Mouse (Mus musculus) forebrain, embryonic 11.5 days (tissue): ENCODE measurements around the gene Zfhx3. TPM values are rescaled to one million over a fixed set of nuclear protein-coding genes. Genes with fewer than 3 reads are reported as not detected.
A peak's percentile ranks its signal among the peaks of the same experiment; 100 is the strongest.

Experiments
- ATAC-seq: fragments of 200-750 bp; cut with Nextera tagmentation; replicated peaks from 2 replicates; pipeline ENCODE4 v1.8.0; 2017; ENCODE audit warnings: moderate TSS enrichment; ENCODE audit not compliant: low FRiP score
- DNase-seq: peaks from one replicate; pipeline ENCODE4 v3.0.0-alpha.2; 2017; ENCODE audit warnings: low spot score
- H3K27ac ChIP-seq: fragments of 300-500 bp; sonication (generic); 2 replicates; pipeline ENCODE4 v1.5.1; 2014; ENCODE audit warnings: low read depth, low read length
- H3K27me3 ChIP-seq: fragments of 300-500 bp; sonication (generic); 2 replicates; pipeline ENCODE4 v1.6.1; 2014; ENCODE audit warnings: mild to moderate bottlenecking, low read length, mixed read lengths; ENCODE audit not compliant: control insufficient read depth, insufficient read depth
- H3K36me3 ChIP-seq: fragments of 300-500 bp; sonication (generic); 2 replicates; pipeline ENCODE4 v1.6.1; 2014; ENCODE audit warnings: mild to moderate bottlenecking, low read length, moderate library complexity, mixed read lengths; ENCODE audit not compliant: control insufficient read depth, insufficient read depth
- H3K4me1 ChIP-seq: fragments of 300-500 bp; sonication (generic); replicated peaks from 2 replicates; pipeline ENCODE4 v1.6.1; 2014; ENCODE audit warnings: low read length, mixed read lengths; ENCODE audit not compliant: control insufficient read depth, insufficient read depth
- H3K4me2 ChIP-seq: fragments of 300-500 bp; sonication (generic); 2 replicates; pipeline ENCODE4 v1.6.1; 2014; ENCODE audit warnings: low read depth, mild to moderate bottlenecking, low read length, moderate library complexity, mixed read lengths; ENCODE audit not compliant: severe bottlenecking
- H3K4me3 ChIP-seq: fragments of 300-500 bp; sonication (generic); 2 replicates; pipeline ENCODE4 v1.5.1; 2014; ENCODE audit warnings: low read depth, low read length
- H3K9ac ChIP-seq: fragments of 300-500 bp; sonication (generic); 2 replicates; pipeline ENCODE4 v1.6.1; 2014; ENCODE audit warnings: low read length
- H3K9me3 ChIP-seq: fragments of 300-500 bp; sonication (generic); 2 replicates; pipeline ENCODE4 v1.6.1; 2016; ENCODE audit warnings: low read length, mixed read lengths; ENCODE audit not compliant: control insufficient read depth
- WGBS: fragments of 180-500 bp; shearing (Covaris S2); extraction: QIAGEN DNeasy Blood & Tissue Kit; methylation state at CpG from one replicate; pipeline ENCODE4 v1.1.7; 2014; 5-methylcytosine and 5-hydroxymethylcytosine counted together
- polyA plus RNA-seq: library from polyadenylated mRNA; unstranded; fragments of >200 nt; fragmentation: Nextera tagmentation; extraction: Ambion mirVana; gene quantifications from 2 replicates; pipeline ENCODE4 v1.2.1, GENCODE M21; 2014

Gene Zfhx3
- polyA plus RNA-seq, 1 experiment from 2014 or later, result 22.9 TPM

DNA sequence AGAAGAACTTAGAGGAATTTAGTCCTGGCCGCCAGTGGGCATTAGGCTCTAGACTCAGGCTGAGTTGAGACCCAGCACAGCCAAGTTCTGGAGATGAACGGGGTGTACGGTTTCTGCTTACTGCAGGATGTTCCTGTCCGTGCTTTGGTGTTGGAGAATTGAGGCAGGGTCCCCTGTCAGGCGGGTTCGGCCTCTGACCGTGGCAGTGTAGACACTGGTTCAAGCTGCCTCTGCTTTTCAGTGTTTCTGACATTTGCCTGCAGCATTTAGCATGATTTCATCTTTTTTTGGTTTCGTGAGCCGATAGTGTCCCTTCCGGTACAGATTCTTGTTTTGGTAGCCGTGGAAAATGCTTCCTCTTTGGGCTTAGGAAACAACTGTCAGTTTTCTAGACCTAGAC is 805.7 kb downstream of the Zfhx3 start:
- H3K4me2 ChIP-seq, result no peak overlapping the region
- H3K4me1 ChIP-seq, result peaks cover 15% of the 10 kb centered on the region
- H3K9me3 ChIP-seq, result no peaks in the 10 kb centered on the region
- H3K9ac ChIP-seq, result no peak overlapping the region
- no peak for ATAC-seq
- WGBS, result 56% methylated on average over 11 of the region's 11 CpGs
- peaks cover 3% of the 10 kb centered on the region; the same call in 1 of the 2 replicates for H3K27me3 ChIP-seq
- no peaks in the 10 kb centered on the region for H3K36me3 ChIP-seq
- DNase-seq, result no peak
- no peak overlapping the region for H3K4me3 ChIP-seq
- no peak overlapping the region for H3K27ac ChIP-seq

DNA sequence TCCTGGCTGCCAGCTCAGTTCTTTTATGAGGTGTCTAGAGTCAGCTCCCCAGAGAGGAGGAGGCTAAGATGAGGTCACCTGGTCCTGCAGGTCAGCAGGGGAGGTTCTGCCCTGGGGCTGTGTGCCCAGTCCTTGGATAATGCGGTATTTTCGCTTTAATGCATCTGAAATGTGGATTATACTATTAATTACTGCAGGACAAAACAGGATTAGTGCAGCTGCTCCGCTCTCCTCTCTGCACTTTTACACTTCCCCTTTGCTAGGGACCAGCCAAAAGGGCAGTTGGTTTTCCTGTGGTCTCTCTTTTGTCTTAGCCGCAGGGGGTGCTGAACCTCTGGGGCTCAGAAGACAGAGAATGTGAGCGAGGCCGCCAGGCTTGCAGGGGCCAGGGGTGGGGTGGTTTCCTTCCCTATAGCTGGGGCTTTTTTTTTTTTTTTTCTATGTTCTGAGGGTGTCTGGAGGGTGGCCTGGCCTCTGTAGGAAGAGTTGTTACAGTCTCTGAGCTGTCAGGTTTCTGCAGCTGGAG is 806.5 kb downstream of the Zfhx3 start:
- H3K4me2 ChIP-seq, result peak overlapping the region; percentile 15; the same call in 1 of the 2 replicates
- no peak overlapping the region for H3K27ac ChIP-seq
- DNase-seq (peak; percentile 65), ATAC-seq (peak; percentile 71)
- 3% methylated on average over 6 of the region's 6 CpGs for WGBS
- H3K4me1 ChIP-seq, result peaks cover 15% of the 10 kb centered on the region
- no peaks in the 10 kb centered on the region for H3K36me3 ChIP-seq
- no peaks in the 10 kb centered on the region for H3K9me3 ChIP-seq
- H3K4me3 ChIP-seq, result no peak overlapping the region
- peaks cover 3% of the 10 kb centered on the region; the same call in 1 of the 2 replicates for H3K27me3 ChIP-seq
- peak overlapping the region; percentile 9; the same call in 1 of the 2 replicates for H3K9ac ChIP-seq

DNA sequence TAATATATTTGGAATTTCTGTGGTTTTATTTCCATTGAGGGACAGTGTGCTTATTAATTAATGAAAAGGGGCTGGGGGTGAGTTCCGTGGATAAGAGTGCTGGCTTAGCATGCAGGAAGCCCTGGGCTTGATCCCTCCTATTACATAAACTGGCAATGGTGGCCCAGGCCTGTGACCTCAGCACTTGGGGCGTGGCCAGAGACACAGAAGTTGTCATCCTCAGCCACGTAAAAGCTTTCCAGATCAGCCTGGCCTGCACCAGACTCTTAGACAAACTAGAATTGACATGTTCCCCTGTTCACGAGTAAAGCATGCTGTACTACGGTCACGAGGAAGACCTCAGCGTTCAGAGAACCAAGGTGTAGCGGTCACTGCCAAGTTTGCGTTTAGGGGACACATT is 808.4 kb downstream of the Zfhx3 start:
- ATAC-seq, result no peak
- H3K27me3 ChIP-seq, result peaks cover 3% of the 10 kb centered on the region; the same call in 1 of the 2 replicates
- H3K9me3 ChIP-seq, result no peaks in the 10 kb centered on the region; the same call in 1 of the 2 replicates
- DNase-seq, result no peak
- peaks cover 26% of the 10 kb centered on the region for H3K4me1 ChIP-seq
- 90% methylated on average over 9 of the region's 9 CpGs for WGBS
- no peak overlapping the region for H3K27ac ChIP-seq
- no peaks in the 10 kb centered on the region for H3K36me3 ChIP-seq
- H3K4me3 ChIP-seq, result no peak overlapping the region
- H3K9ac ChIP-seq, result no peak overlapping the region
- H3K4me2 ChIP-seq, result no peak overlapping the region

DNA sequence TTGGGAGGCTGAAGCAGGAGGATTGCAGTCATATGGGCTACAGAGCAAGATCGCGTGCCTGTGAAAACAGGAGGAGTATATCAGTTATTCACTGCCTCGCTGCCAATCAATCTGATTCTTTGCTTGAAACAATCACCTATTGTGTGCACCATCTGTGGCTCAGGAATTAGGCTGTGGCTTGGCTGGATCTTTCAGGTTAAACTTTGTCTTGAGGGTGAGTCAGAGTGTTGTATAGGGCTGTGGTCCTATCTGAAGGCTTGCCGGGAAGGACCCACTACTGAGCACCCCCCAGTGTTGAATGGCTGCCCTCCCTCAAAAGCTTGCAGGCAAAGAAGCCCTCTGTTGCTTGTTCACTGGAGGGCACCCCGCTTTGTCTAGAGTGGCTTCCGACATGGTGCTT is 812.1 kb downstream of the Zfhx3 start:
- Histone ChIP-seq H3K4me3 (no peak overlapping the region), H3K36me3 (no peaks in the 10 kb centered on the region), H3K27me3 (peaks cover 3% of the 10 kb centered on the region; the same call in 1 of the 2 replicates), H3K27ac (no peak overlapping the region), H3K9me3 (no peaks in the 10 kb centered on the region; the same call in 1 of the 2 replicates), H3K4me2 (no peak overlapping the region), H3K9ac (no peak overlapping the region), H3K4me1 (peaks cover 26% of the 10 kb centered on the region)
- DNase-seq (no peak), ATAC-seq (no peak)
- WGBS, result 74% methylated on average over 6 of the region's 6 CpGs

DNA sequence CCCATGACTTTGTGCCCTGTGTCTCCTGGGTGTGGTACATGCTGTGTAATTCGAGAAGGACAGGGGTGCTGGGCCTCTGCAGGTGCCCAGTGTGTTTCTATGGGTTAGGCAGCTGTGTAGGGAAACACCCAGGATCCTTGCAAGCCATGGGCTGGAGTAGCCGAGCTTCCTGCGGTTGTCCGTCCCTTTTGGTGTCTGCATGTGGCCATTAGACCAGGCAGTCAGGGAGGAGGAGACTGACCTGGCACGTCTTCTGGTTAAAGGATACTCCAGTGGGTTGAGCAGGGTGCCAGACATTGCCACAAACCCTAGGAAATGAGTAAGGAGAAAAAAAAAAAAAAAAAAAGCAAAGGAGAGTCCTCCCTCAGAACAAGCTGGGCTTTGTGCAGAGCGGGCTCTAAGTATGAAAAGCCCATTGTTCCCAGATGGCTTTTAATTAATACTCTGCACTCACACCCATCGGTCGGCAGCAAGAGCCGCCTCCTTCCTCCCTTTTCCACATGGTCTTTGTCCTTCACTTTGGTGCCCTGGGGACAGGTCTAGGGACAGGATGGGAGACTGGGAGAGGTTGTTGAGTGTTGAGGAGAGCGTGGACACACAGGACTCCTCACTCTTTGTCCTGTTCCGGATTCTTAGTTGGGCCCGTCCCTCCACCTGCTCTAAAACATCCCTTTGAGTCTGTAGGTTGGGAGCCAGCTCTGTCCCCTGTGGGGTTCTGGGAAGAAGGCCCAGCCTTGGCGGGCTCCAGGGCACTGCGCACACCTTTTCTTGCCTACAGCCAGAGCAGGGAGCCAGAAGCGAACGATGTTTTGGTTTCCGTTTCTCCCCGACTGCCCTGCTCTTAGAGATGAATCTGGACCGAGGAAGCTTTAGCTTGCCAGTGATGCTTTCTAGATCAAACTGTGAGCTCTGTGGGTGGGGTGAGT is 813.2 kb downstream of the Zfhx3 start:
- Histone ChIP-seq H3K9ac (no peak overlapping the region; the same call in 1 of the 2 replicates), H3K27ac (no peak overlapping the region; the same call in 1 of the 2 replicates), H3K4me3 (no peak overlapping the region), H3K9me3 (no peaks in the 10 kb centered on the region; the same call in 1 of the 2 replicates), H3K4me1 (peaks cover 25% of the 10 kb centered on the region), H3K27me3 (no peaks in the 10 kb centered on the region), H3K36me3 (no peaks in the 10 kb centered on the region), H3K4me2 (peak overlapping the region; percentile 1; the same call in 1 of the 2 replicates)
- 41% methylated on average over 19 of the region's 19 CpGs for WGBS
- DNase-seq (no peak), ATAC-seq (no peak; the same call in 1 of the 2 replicates)

DNA sequence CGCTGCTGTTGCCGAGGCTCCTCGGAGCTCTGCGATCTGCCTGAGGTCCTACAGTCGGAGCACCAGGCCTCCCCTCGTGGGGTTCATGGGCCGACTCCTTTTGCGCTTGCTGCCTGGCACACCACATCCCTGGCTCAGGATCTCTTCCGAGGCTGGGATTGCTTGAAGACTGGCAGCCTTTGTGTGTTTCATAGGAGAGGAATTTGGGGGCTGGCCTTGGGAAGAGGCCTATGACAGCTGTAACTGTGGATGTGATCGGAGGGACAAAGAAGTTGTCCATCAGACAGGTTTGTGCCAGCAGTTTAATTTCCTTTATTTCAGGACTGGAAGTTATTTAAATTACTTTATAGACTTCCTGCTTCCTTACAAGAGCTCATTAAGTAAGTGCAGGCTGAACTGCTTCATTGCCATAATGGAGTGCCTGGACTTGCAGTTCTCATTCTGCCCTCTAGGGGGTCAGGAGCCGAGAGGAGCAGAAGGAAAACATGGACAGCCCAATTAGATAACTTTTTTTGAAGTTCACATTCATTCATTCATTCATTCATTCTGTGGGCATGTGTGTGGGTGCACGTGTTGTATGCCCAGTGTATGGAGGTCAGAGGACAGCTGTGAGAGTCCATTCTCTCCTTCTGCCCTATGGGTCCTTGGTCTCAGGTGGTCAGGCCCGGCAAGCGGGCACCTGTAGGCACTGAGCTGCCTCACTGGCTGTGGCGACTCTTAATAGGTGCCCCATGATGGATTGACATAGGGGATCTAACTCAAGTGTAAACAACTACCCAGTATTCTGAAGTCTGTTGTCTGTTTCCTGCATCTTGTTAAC is 817.3 kb downstream of the Zfhx3 start:
- H3K9ac ChIP-seq, result 0 out of 2 replicates have a peak overlapping the region, but pooled peaks have one; percentile 1
- ATAC-seq, result peak; percentile 42
- WGBS, result 58% methylated on average over 15 of the region's 15 CpGs
- no peaks in the 10 kb centered on the region for H3K9me3 ChIP-seq
- no peak overlapping the region for H3K4me2 ChIP-seq
- peak overlapping the region; percentile 68 for H3K27ac ChIP-seq
- H3K27me3 ChIP-seq, result no peaks in the 10 kb centered on the region
- peaks cover 29% of the 10 kb centered on the region for H3K4me1 ChIP-seq
- H3K4me3 ChIP-seq, result no peak overlapping the region
- peak; percentile 85 for DNase-seq
- H3K36me3 ChIP-seq, result no peaks in the 10 kb centered on the region

DNA sequence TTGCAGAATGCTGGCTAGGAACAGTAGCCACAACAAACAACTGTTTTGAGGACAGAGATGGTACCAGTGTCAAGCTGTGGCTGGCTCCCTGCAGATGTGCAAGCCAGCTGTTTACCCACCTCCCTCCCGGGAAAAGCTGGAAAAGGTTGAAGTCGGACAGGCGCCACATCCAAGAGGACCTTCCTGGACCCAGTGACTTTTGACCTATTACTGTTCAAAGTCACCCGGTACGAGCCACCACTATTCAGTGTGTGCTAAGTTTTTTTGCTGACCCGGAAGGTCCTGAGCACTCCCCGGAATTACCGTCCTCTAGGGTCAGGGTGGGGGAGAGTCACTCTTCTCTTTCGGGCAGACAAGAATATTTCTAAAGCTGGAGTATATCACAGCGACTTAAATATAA is 818.3 kb downstream of the Zfhx3 start:
- Histone ChIP-seq H3K4me3 (no peak overlapping the region), H3K9ac (no peak overlapping the region), H3K4me2 (no peak overlapping the region), H3K36me3 (no peaks in the 10 kb centered on the region), H3K4me1 (peaks cover 21% of the 10 kb centered on the region), H3K9me3 (no peaks in the 10 kb centered on the region), H3K27ac (no peak overlapping the region), H3K27me3 (no peaks in the 10 kb centered on the region)
- DNase-seq (no peak), ATAC-seq (no peak)
- 78% methylated on average over 10 of the region's 10 CpGs for WGBS

DNA sequence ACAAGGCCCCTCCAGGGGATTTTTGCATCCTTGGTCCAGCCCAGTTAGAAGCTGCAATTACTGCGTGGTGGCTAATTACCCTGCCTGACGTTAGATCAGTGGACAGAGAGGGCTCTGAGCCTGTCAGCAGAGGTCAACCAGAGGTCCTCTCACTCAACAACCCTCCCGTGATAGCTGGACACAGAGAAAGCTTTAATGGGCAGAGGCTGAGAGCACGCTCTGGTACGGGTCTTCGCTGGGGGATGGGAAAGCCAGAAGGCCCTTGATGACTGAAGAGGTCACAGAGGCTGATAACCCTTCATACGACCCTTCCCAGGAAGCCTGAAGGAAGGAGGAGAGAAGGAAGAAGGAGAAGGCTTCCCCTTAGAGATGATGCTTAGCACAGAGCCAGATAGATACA is 820.1 kb downstream of the Zfhx3 start:
- no peaks in the 10 kb centered on the region for H3K9me3 ChIP-seq
- no peaks in the 10 kb centered on the region for H3K27me3 ChIP-seq
- H3K9ac ChIP-seq, result no peak overlapping the region
- H3K36me3 ChIP-seq, result no peaks in the 10 kb centered on the region
- WGBS, result 17% methylated on average over 7 of the region's 7 CpGs
- H3K4me2 ChIP-seq, result no peak overlapping the region
- ATAC-seq, result no peak
- no peak for DNase-seq
- peaks cover 17% of the 10 kb centered on the region for H3K4me1 ChIP-seq
- H3K4me3 ChIP-seq, result no peak overlapping the region
- H3K27ac ChIP-seq, result no peak overlapping the region
